Mouse (Mus musculus) heart, postnatal 0 days (tissue): Measurements from ENCODE around the gene Rwdd1. TPM values are rescaled to one million over a fixed set of nuclear protein-coding genes. Genes with fewer than 3 reads are reported as not detected.
"Not testable (repeated sequence)": the region's sequence is repeated elsewhere in the genome, so short reads cannot be mapped to it uniquely, and the experiment has no call there.

Experiments
- ATAC-seq: fragments of 200-750 bp; cut with Nextera tagmentation; 2 replicates; pipeline ENCODE4 v1.8.0; 2017; ENCODE audit warnings: low read depth, moderate number of reproducible peaks, moderate library complexity; ENCODE audit not compliant: insufficient read depth
- DNase-seq: peaks from one replicate; pipeline ENCODE4 v3.0.0-alpha.2; 2016; ENCODE audit warnings: low spot score
- H3K27ac ChIP-seq: fragments of 300-500 bp; sonication (generic); 2 replicates; pipeline ENCODE4 v1.5.1; 2014; ENCODE audit warnings: low read depth, mild to moderate bottlenecking
- H3K27me3 ChIP-seq: fragments of 300-500 bp; sonication (generic); 2 replicates; pipeline ENCODE4 v1.6.1; 2014; ENCODE audit warnings: low read length, mixed read lengths; ENCODE audit not compliant: control insufficient read depth, insufficient read depth
- H3K36me3 ChIP-seq: fragments of 300-500 bp; sonication (generic); replicated peaks from 2 replicates; pipeline ENCODE4 v1.6.1; 2014; ENCODE audit warnings: low read length, mixed read lengths; ENCODE audit not compliant: control insufficient read depth, insufficient read depth
- H3K4me1 ChIP-seq: fragments of 300-500 bp; sonication (generic); 2 replicates; pipeline ENCODE4 v1.6.1; 2014; ENCODE audit warnings: antibody characterized with exemption; ENCODE audit not compliant: control insufficient read depth, insufficient read depth
- H3K4me2 ChIP-seq: fragments of 300-500 bp; sonication (generic); 2 replicates; pipeline ENCODE4 v1.6.1; 2014; ENCODE audit warnings: low read depth, mild to moderate bottlenecking, low read length, moderate library complexity
- H3K4me3 ChIP-seq: fragments of 300-500 bp; sonication (generic); 2 replicates; pipeline ENCODE4 v1.5.1; 2014; ENCODE audit warnings: low read depth, low read length
- H3K9ac ChIP-seq: fragments of 300-500 bp; sonication (generic); replicated peaks from 2 replicates; pipeline ENCODE4 v1.6.1; 2014; ENCODE audit warnings: low read depth, low read length, mixed read lengths
- H3K9me3 ChIP-seq: fragments of 300-500 bp; sonication (generic); replicated peaks from 2 replicates; pipeline ENCODE4 v1.6.1; 2016; ENCODE audit warnings: low read length; ENCODE audit not compliant: control insufficient read depth
- CTCF ChIP-seq: IDR thresholded peaks from 2 replicates; pipeline ENCODE4 v1.5.1; 2016; ENCODE audit warnings: antibody characterized with exemption, control low read depth, low read depth
- EP300 ChIP-seq: IDR thresholded peaks from 2 replicates; pipeline ENCODE4 v1.6.1; 2016; ENCODE audit warnings: antibody characterized with exemption, low read depth
- WGBS: fragments of 180-500 bp; shearing (Covaris S2); extraction: QIAGEN DNeasy Blood & Tissue Kit; methylation state at CpG from one replicate; pipeline ENCODE4 v1.1.7; 2014; 5-methylcytosine and 5-hydroxymethylcytosine counted together
- polyA plus RNA-seq: library from polyadenylated mRNA; unstranded; fragments of >200 nt; fragmentation: Nextera tagmentation; extraction: Ambion mirVana; gene quantifications from 2 replicates; pipeline ENCODE4 v1.2.1, GENCODE M21; 2015
- total RNA-seq: library from RNA; depleted of rRNA; stranded (reverse); fragments of >200 nt; gene quantifications from 2 replicates; pipeline ENCODE4 v1.2.3, GENCODE M21; 2014; ENCODE audit warnings: low replicate concordance

Rwdd1 gene
- total and polyA plus RNA-seq, 2 experiments from 2014 or later = 132 to 152 TPM

DNA sequence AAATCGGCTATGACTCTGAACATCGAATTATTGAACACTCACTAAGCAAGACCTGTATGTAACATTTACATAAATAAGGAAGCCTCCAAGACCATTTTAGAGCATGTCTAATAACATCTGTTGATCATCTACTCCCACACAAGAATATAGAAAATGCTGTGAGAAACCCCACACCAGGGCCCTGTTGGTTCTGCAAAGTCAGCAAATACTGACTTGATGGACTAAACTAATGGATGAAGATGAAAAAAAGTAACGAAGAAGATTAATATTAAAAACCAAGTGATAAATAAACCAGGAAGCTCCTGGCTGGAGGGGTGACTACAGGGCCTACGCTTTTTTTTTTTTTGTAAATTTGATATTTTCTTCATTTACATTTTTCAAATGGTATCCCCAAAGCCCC lies 6.8 kb downstream of the Rwdd1 start:
- 90% methylated on average over 4 of the region's 4 CpGs for WGBS
- Histone ChIP-seq H3K4me2 (no peak overlapping the region), H3K9ac (no peak overlapping the region), H3K36me3 (peaks cover 11% of the 10 kb centered on the region), H3K9me3 (no peaks in the 10 kb centered on the region), H3K27ac (no peak overlapping the region), H3K4me3 (no peak overlapping the region), H3K27me3 (no peaks in the 10 kb centered on the region), H3K4me1 (no peaks in the 10 kb centered on the region)
- ATAC-seq = no peak
- no peak for DNase-seq
- TF ChIP-seq EP300 (no peak), CTCF (no peak)

DNA sequence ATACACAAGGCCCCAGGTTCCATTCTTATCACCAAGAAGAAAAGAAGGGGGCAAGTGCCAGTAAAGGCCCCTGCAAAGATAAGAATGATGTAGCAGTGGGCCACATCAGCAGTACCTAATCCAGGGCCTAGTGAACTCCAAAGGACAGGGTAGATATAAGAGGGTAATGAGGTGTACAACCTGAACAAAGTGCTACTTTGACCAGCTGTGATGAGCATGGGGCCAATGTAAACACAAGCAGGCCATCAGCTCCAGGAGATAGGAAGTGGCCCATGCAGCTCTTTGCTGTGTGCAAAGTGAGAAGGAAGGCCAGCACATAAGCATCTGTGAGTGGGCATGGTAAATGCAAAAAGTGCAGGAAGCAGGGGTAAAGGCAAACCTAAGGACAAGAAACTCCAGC lies 21.0 kb downstream of the Rwdd1 start:
- H3K36me3 ChIP-seq = peaks cover 76% of the 10 kb centered on the region
- ATAC-seq (no peak), DNase-seq (no peak)
- no peak for TF ChIP-seq EP300
- no peak for TF ChIP-seq CTCF
- H3K4me3 ChIP-seq = no peak overlapping the region
- H3K27me3 ChIP-seq = no peaks in the 10 kb centered on the region
- H3K9ac ChIP-seq = no peak overlapping the region
- no peak overlapping the region for H3K4me2 ChIP-seq
- no peak overlapping the region for H3K27ac ChIP-seq
- no peaks in the 10 kb centered on the region for H3K9me3 ChIP-seq
- H3K4me1 ChIP-seq = no peaks in the 10 kb centered on the region

DNA sequence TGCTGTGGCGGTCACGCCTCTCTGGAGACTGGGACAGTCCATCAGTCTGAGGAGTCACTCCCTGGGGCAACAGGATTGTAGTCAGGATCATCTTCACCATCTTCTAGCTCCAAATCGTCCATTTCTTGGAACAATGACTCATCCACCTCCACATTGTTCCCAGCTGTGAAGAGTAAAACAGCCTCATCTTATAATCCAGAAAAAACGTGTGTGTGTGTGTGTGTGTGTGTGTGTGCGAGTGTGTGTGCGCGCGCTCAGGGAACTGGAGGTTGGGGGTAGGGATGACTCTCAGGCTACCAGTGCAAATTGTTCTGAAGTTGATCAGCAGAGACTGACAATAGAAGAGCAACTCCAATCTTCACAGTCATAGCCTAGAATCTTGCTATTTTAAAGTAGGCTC lies 22.7 kb downstream of the Rwdd1 start:
- not testable (repeated sequence) for H3K4me3 ChIP-seq, H3K27me3 ChIP-seq, H3K27ac ChIP-seq, H3K9ac ChIP-seq, ATAC-seq, H3K4me2 ChIP-seq, DNase-seq, H3K4me1 ChIP-seq, H3K9me3 ChIP-seq
- peaks cover 78% of the 10 kb centered on the region for H3K36me3 ChIP-seq
- 88% methylated on average over 6 of the region's 8 CpGs for WGBS

DNA sequence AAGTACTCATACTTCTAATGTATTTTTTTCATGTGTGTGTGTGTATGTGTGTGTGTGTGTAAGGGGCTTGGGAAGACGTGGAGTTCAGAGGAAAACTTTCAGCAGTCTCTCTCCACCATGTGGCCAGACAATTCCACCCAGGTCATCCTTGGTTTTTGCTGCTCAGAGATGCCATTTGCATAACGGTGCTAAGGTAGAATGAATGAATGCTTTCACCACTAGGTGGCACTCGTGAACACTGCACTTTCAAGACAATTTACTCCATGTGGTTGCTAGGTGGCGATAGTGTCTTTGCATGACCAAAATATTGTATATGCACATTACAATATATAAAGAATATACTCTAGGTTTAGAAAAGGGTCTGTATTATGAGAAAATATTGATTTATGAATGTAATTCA lies 32.7 kb downstream of the Rwdd1 start:
- peak; percentile 72 for DNase-seq

DNA sequence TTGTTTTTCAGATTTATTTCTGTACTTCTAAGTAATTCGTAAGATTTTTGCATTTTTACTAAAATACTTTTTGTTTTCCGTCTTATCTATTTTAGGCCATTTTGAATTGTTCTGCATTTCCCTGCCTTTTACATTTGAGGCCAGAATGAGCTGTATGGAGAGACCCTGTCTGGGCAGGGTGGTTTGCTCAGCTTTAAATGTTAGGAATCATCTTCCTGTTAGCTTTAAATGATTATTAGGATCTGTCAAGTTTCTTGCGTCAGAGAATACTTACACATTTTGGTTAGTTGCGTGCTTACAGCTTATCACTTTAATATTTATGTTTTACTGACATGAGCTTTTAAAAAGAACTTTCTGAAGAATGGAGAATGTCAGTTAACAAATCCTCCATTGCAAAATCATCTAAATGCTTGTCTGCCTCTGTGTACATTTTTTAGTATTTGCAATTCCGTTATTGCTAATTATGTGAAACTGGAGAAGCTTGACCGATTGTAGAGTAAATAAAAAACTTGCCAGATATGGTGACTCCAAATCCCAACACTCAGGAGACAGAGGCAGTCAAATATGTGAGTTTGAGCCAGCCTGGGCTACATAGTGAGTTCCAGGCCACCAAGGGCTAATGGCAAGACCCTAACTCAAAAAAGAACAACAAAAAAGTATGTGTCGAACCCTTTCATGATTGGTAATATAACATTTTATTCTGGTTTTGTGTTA lies 44.5 kb downstream of the Rwdd1 start:
- ATAC-seq = no peak
- DNase-seq = no peak
- no peaks in the 10 kb centered on the region for H3K36me3 ChIP-seq
- H3K4me3 ChIP-seq = no peak overlapping the region
- H3K27ac ChIP-seq = no peak overlapping the region
- H3K9ac ChIP-seq = no peak overlapping the region
- no peak overlapping the region for H3K4me2 ChIP-seq
- no peaks in the 10 kb centered on the region for H3K4me1 ChIP-seq
- peaks cover 4% of the 10 kb centered on the region; the same call in 1 of the 2 replicates for H3K9me3 ChIP-seq
- TF ChIP-seq EP300 = no peak
- no peaks in the 10 kb centered on the region for H3K27me3 ChIP-seq
- WGBS = 80% methylated on average over 7 of the region's 7 CpGs

More for the DNA sequence above, 32.7 kb downstream of the Rwdd1 start:
- WGBS = 14% methylated on average over 4 of the region's 4 CpGs
- Histone ChIP-seq H3K9ac (no peak overlapping the region), H3K4me3 (no peak overlapping the region), H3K9me3 (no peaks in the 10 kb centered on the region), H3K27ac (no peak overlapping the region), H3K36me3 (peaks cover 4% of the 10 kb centered on the region; the same call in 1 of the 2 replicates), H3K4me1 (no peaks in the 10 kb centered on the region), H3K27me3 (no peaks in the 10 kb centered on the region), H3K4me2 (no peak overlapping the region)
- ATAC-seq = peak; percentile 36; the same call in 1 of the 2 replicates
- no peak for TF ChIP-seq EP300
- TF ChIP-seq CTCF = peak; percentile 100

DNA sequence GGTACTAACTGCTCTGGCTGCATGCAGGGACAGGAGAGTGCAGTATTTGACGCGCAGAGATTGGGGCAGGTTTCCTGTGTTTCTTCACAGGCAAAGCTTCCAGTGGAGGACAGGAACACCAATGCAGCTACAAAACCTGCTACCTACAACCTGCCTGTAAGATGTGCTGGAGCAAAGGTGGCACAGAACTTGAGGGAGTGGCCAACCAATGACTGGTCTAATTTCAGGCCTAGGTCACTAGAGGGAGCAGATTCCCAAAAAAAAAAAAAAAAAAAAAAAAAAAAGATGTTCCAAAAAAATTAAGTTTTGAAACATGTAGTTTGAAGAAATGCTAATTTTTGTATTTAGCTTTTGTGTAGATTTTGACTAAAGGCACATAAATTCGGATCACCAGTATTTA lies 66.9 kb downstream of the Rwdd1 start:
- TF ChIP-seq CTCF (no peak), EP300 (no peak)
- WGBS = 60% methylated on average over 3 of the region's 3 CpGs
- no peak for DNase-seq

More for the DNA sequence above, 66.9 kb downstream of the Rwdd1 start:
- no peak overlapping the region for H3K27ac ChIP-seq
- no peaks in the 10 kb centered on the region for H3K9me3 ChIP-seq
- ATAC-seq = no peak
- H3K4me1 ChIP-seq = peaks cover 5% of the 10 kb centered on the region
- peaks cover 11% of the 10 kb centered on the region; the same call in 1 of the 2 replicates for H3K36me3 ChIP-seq
- H3K4me2 ChIP-seq = no peak overlapping the region
- no peaks in the 10 kb centered on the region for H3K27me3 ChIP-seq
- no peak overlapping the region for H3K4me3 ChIP-seq
- no peak overlapping the region for H3K9ac ChIP-seq
